Mouse (Mus musculus) left cerebral cortex, postnatal 4 days (tissue): Measurements from ENCODE around the gene H2-Eb2. TPM values are rescaled to one million over a fixed set of nuclear protein-coding genes. Genes with fewer than 3 reads are reported as not detected.

Experiments
- DNase-seq: peaks from one replicate; pipeline ENCODE4 v3.0.0-alpha.2; 2022
- intact Hi-C: fragments of 180-260 bp; cut with DNase I; formaldehyde crosslinking; loops from one replicate; pipeline ENCODE4 v1.15.1; 2025
- total RNA-seq, 2 experiments: library from RNA; stranded (reverse); gene quantifications; 2 replicates each; pipeline ENCODE4 v1.2.3; 2021

The H2-Eb2 gene
- total RNA-seq, 2 experiments from 2014 or later = not detected

- no peak for DNase-seq
- intact Hi-C loops = loop anchor here (5.0 to 10.0 kb wide), 2 partner anchors 103 to 175 kb away; no protein-coding TSS in a partner anchor
These were observed 22.3 kb downstream of the H2-Eb2 start for GRCm38 (mm10) chr17:34347606-34348308.

GRCm38 (mm10) chr17:34349429-34349828 is 24.0 kb downstream of the H2-Eb2 start:
- peak; percentile 76 for DNase-seq
- intact Hi-C loops = loop anchor here (5.0 to 10.0 kb wide), 2 partner anchors 105 to 177 kb away; no protein-coding TSS in a partner anchor

GRCm38 (mm10) chr17:34354539-34354938 is 29.1 kb downstream of the H2-Eb2 start, which contains the start of gene Btnl2:
Gene Btnl2 (plus strand): TSS chr17:34354822.
- intact Hi-C loops = no loop called here

GRCm38 (mm10) chr17:34354940-34355339 is 29.5 kb downstream of the H2-Eb2 start:
- DNase-seq = no peak
- intact Hi-C loops = no loop called here

More at GRCm38 (mm10) chr17:34354539-34354938, 29.1 kb downstream of the H2-Eb2 start, which contains the start of gene Btnl2:
- no peak for DNase-seq

- no peak for DNase-seq
- intact Hi-C loops = no loop called here
These were observed 37.6 kb downstream of the H2-Eb2 start for GRCm38 (mm10) chr17:34362954-34363546.

- intact Hi-C loops = no loop called here
- DNase-seq = no peak
These were observed 38.3 kb downstream of the H2-Eb2 start for GRCm38 (mm10) chr17:34363676-34364310.

- no peak for DNase-seq
- intact Hi-C loops = no loop called here
These were observed 39.6 kb downstream of the H2-Eb2 start for GRCm38 (mm10) chr17:34365031-34365430.

- no peak for DNase-seq
- intact Hi-C loops = no loop called here
These were observed 45.1 kb downstream of the H2-Eb2 start for GRCm38 (mm10) chr17:34370563-34370962.

GRCm38 (mm10) chr17:34373055-34373709 is 47.7 kb downstream of the H2-Eb2 start:
- intact Hi-C loops = no loop called here
- no peak for DNase-seq

GRCm38 (mm10) chr17:34376847-34377246 is 51.4 kb downstream of the H2-Eb2 start, which contains the start of gene Btnl1:
Gene Btnl1 (plus strand): TSS chr17:34377132.
- no peak for DNase-seq
- intact Hi-C loops = no loop called here

- DNase-seq = no peak
- intact Hi-C loops = no loop called here
These were observed 52.2 kb downstream of the H2-Eb2 start for GRCm38 (mm10) chr17:34377450-34378209.

GRCm38 (mm10) chr17:34378716-34379115 is 53.3 kb downstream of the H2-Eb2 start:
- no peak for DNase-seq
- intact Hi-C loops = no loop called here

- DNase-seq = peak; percentile 73
- intact Hi-C loops = no loop called here
These were observed 54.0 kb downstream of the H2-Eb2 start for GRCm38 (mm10) chr17:34379451-34379850.

- no peak for DNase-seq
- intact Hi-C loops = no loop called here
These were observed 56.4 kb downstream of the H2-Eb2 start for GRCm38 (mm10) chr17:34381876-34382275.

- intact Hi-C loops = no loop called here
- DNase-seq = no peak
These were observed 57.7 kb downstream of the H2-Eb2 start for GRCm38 (mm10) chr17:34383212-34383611.

GRCm38 (mm10) chr17:34384699-34385098 is 59.2 kb downstream of the H2-Eb2 start:
- DNase-seq = no peak
- intact Hi-C loops = no loop called here

GRCm38 (mm10) chr17:34386656-34387055 is 61.2 kb downstream of the H2-Eb2 start:
- no peak for DNase-seq
- intact Hi-C loops = no loop called here

GRCm38 (mm10) chr17:34388513-34388912 is 63.0 kb downstream of the H2-Eb2 start:
- peak; percentile 51 for DNase-seq
- intact Hi-C loops = no loop called here
